Mouse (Mus musculus) bone marrow, adult 2 months (tissue): Measurements from ENCODE around the gene Bcar3. TPM values are rescaled to one million over a fixed set of nuclear protein-coding genes. Genes with fewer than 3 reads are reported as not detected.

ENCODE experiments used
- H3K27ac ChIP-seq: fragments of 200-500 bp; 2 replicates; pipeline ENCODE4 v1.5.1; 2012; ENCODE audit warnings: low read depth, mild to moderate bottlenecking, control low read depth, inconsistent platforms, low read length; ENCODE audit not compliant: control insufficient read depth, poor library complexity, insufficient read depth
- H3K4me1 ChIP-seq: fragments of 200-500 bp; 2 replicates; pipeline ENCODE4 v1.6.1; 2011; ENCODE audit warnings: low read length; ENCODE audit not compliant: control insufficient read depth, insufficient read depth
- H3K4me3 ChIP-seq: fragments of 200-500 bp; replicated peaks from 2 replicates; pipeline ENCODE3; 2011; ENCODE audit warnings: mild to moderate bottlenecking, low read depth, low read length, control low read depth; ENCODE audit not compliant: control insufficient read depth
- CTCF ChIP-seq: fragments of 200-500 bp; IDR thresholded peaks from 2 replicates; pipeline ENCODE4 v1.5.1; 2011; ENCODE audit warnings: low read length, control low read depth; ENCODE audit not compliant: control insufficient read depth, insufficient read depth
- POLR2A ChIP-seq: fragments of 200-500 bp; IDR thresholded peaks from 2 replicates; pipeline ENCODE4 v1.6.1; 2011; ENCODE audit warnings: low read depth, mild to moderate bottlenecking, control low read depth, low read length, borderline replicate concordance; ENCODE audit not compliant: control insufficient read depth
- whole genome bisulfite sequencing: fragments of 180-500 bp; shearing (Covaris S2); methylation state at CpG from one replicate; pipeline ENCODE4 v1.1.7; 2018; 5-methylcytosine and 5-hydroxymethylcytosine counted together
- polyA plus RNA-seq: library from polyadenylated mRNA; stranded (reverse); fragments of >200 nt; gene quantifications from 2 replicates; pipeline ENCODE4 v1.2.4, GENCODE M21; 2011; ENCODE audit warnings: low replicate concordance; ENCODE audit not compliant: missing spikeins, insufficient read depth, insufficient read length

Gene Bcar3
- polyA plus RNA-seq, 1 experiment: 2.2 TPM

DNA sequence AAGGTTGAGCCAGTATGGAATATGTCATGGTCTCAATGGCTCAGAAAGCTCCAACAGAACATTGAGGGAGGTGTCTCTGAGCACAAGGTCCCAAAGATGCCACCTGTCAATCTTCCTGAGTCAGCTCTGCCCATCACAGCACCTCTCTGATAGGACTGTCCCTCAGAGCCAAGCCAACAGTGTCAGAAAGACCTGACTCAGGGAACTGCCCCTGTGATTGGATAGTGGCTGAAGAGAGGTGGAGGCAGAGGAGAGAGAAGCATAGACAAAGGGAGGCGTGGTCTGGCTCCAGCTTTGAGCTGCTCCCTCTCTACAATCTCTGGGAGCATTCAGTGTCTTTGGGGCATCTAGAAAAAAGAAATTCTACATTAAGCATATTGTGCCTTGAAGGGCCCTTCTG is 163.8 kb downstream of the Bcar3 start:
- TF ChIP-seq POLR2A (no peak), CTCF (no peak)
- Histone ChIP-seq H3K4me3 (no peak overlapping the region), H3K27ac (no peak overlapping the region), H3K4me1 (no peaks in the 10 kb centered on the region; the same call in 1 of the 2 replicates)
- 74% methylated on average over 1 of the region's 1 CpGs for WGBS

- Histone ChIP-seq H3K4me3 (no peak overlapping the region), H3K27ac (no peak overlapping the region), H3K4me1 (peaks cover 2% of the 10 kb centered on the region)
- TF ChIP-seq CTCF (no peak), POLR2A (no peak)
- WGBS: 68% methylated on average over 8 of the region's 8 CpGs
These were observed 164.8 kb downstream of the Bcar3 start for GRCm38 (mm10) chr3:122458743-122459142.

- TF ChIP-seq POLR2A: no peak
- TF ChIP-seq CTCF: no peak
- no peak overlapping the region for H3K27ac ChIP-seq
These were observed 167.0 kb downstream of the Bcar3 start for GRCm38 (mm10) chr3:122460848-122461511.

GRCm38 (mm10) chr3:122461512-122461881 is 167.6 kb downstream of the Bcar3 start:
- Histone ChIP-seq H3K4me3 (no peak overlapping the region), H3K27ac (no peak overlapping the region), H3K4me1 (peaks cover 2% of the 10 kb centered on the region; the same call in 1 of the 2 replicates)
- whole genome bisulfite sequencing: 70% methylated on average over 11 of the region's 11 CpGs
- TF ChIP-seq CTCF (no peak), POLR2A (no peak)

More at GRCm38 (mm10) chr3:122460848-122461511, 167.0 kb downstream of the Bcar3 start:
- peaks cover 2% of the 10 kb centered on the region; the same call in 1 of the 2 replicates for H3K4me1 ChIP-seq
- 71% methylated on average over 8 of the region's 8 CpGs for WGBS
- H3K4me3 ChIP-seq: no peak overlapping the region

DNA sequence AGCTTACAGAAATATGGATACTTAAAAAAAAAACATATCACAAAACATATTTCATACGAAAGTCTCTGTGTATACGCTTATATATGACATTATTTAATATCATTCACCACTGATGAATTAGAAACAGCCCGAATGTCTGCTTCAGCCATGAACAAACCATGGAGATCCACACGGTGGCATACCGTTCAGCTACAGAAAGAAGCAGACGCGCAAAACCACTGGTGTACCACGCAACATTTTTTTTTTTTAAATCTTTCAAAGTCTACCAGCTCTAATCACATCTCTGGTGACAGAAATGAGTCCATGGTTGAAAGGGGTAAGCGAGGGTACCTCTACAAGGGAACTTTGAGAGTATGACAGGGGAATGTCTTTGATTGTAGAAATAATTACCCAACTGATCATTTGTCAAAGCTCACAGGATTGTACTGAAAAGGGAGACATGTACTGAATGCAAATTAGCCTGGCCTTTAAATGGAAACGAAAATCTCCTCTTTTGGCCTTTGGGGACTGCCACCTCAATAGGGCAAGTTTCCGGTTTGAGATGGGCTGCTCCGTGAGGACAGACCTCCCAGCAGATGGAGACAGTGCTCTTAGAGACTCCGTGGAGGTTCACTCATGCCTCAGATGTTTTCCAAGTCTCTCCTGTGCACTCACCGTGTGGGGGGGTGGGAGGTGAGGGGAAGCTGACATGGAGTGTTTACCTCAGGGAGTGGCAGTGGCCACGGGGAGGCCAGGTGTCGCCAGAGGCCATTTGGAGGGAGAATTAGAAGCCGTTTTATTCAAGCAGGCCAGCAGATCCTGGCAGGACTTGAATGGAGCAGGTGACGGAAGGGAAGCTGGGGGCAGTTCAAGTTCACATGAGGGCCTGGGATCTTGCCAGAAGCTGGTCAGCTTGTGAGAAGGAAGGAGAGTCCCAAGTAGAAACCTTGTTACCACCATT is 168.3 kb downstream of the Bcar3 start:
- peaks cover 2% of the 10 kb centered on the region; the same call in 1 of the 2 replicates for H3K4me1 ChIP-seq
- no peak for TF ChIP-seq POLR2A
- TF ChIP-seq CTCF: no peak
- no peak overlapping the region for H3K4me3 ChIP-seq
- no peak overlapping the region for H3K27ac ChIP-seq
- whole genome bisulfite sequencing: 58% methylated on average over 18 of the region's 18 CpGs

DNA sequence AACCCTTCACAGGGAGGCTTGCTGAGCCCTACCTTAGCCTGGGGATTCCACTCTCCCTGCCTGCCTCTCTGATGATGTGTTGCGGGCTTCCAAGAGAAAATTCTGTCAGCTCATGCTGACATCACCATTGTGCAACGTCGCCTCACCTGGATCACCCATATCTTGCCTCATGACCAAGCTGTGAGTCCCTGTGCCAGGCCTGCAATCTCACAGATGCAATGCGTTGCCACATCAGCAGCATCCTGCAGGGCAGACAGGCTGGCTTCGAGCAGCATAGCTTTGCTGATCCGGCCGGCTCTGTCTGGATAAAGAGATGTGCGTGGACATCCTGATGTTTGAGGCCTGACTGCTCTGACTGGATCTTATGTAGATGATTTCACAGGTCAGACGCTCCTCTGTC is 169.2 kb downstream of the Bcar3 start:
- no peak overlapping the region for H3K27ac ChIP-seq
- peaks cover 2% of the 10 kb centered on the region; the same call in 1 of the 2 replicates for H3K4me1 ChIP-seq
- H3K4me3 ChIP-seq: no peak overlapping the region
- TF ChIP-seq POLR2A: no peak
- TF ChIP-seq CTCF: no peak
- 75% methylated on average over 9 of the region's 9 CpGs for WGBS

DNA sequence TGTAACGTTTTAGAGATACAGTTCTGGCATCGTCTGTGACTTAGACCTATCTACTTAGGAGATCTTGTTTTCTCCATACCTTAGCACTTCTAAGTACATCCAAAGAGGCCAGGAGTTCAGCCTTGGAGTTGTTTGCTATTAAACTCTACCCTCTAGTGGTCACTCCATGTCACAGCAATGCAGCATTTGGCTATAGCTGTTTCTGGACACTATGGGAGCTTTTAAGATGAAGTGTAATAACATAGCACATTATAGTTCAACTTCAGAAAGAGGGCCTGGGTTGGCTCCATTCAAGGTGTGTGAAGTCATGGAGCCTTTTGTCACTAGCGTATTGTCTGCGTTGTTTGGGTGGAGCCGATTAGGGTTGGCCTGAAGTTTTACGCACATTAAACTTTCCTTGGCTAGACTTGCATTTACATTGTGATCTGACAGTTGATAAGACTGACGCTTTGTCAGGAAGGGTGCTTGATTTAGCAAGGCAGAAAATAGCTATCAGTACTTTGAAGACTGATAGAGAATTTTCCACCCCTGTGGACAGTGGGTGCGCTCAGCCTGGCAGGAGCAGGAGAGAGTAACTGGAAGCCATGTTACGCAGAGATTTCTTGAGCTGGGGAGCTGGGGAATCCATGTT is 172.3 kb downstream of the Bcar3 start:
- Histone ChIP-seq H3K4me3 (no peak overlapping the region), H3K27ac (no peak overlapping the region), H3K4me1 (peaks cover 2% of the 10 kb centered on the region; the same call in 1 of the 2 replicates)
- TF ChIP-seq CTCF: peak; percentile 28; the same call in 1 of the 2 replicates
- no peak for TF ChIP-seq POLR2A
- 51% methylated on average over 9 of the region's 9 CpGs for WGBS

DNA sequence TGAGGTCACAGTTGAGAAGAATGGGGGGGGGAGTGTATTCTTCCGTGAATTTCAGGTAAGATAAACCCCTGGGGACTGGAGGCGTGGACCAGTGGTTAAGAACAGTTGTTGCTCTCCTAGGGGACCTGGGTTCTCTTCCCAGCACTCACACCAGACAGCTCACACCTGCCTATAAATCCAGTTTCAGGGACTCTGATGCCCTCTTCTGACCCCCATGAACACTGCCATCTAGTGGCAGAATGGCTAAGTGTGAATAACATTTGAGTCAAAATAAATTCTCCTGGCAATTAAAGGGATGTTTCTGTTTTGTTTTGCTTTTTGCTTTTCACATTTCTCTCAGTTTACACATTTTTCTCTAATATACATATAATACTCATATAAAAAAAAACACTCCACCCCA is 174.0 kb downstream of the Bcar3 start:
- WGBS: 59% methylated on average over 2 of the region's 2 CpGs
- Histone ChIP-seq H3K27ac (no peak overlapping the region), H3K4me1 (peaks cover 2% of the 10 kb centered on the region; the same call in 1 of the 2 replicates), H3K4me3 (no peak overlapping the region)
- no peak for TF ChIP-seq POLR2A
- TF ChIP-seq CTCF: peak; percentile 41; the same call in 1 of the 2 replicates
